Mouse (Mus musculus): ENCODE results near the gene Cluh. TPM values are rescaled to one million over a fixed set of nuclear protein-coding genes. Genes with fewer than 3 reads are reported as not detected.

Cluh gene
- 27.5 and 33.1 TPM in 2 replicates for polyA plus RNA-seq (2014; fragmentation: Nextera tagmentation; extraction: Ambion mirVana)

DNA sequence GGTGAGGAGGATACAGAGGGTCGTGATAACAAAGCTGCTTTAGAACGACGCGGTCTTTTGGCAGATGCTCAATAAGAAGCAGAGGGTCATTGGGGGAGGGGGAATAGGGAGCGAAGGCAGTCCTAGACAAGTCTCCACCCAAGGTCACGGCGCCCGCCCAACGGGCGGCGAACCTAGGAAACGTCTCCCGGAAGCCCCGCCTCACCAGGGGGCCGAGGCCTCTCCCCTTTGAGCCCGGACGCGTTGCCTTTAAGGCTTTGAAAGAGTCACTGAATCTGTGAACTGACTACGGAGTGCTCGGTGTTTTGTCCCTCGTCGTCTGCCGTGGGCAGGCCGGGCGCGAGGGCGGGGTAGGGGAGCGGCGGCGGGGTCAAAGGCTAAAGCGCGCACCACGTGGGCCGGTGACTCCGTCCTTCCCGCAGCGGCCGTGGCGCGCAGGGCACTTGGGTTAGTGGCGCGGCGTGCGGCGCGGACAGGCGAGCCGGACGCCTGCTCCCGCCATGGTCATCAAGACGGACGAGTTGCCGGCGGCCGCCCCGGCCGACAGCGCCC lies at the start of gene Cluh:
Gene Cluh, plus strand, starts transcription at position 401 of the 552 bp plus-strand sequence.
- Histone ChIP-seq H3K4me3 (ENCODE audit: low read depth, low read length) (peak within 1 kb of the TSS; percentile 81), H3K9me3 (replicated peaks; ENCODE audit: control insufficient read depth, low read length) (no peaks in the 10 kb centered on the region), H3K36me3 (ENCODE audit: control insufficient read depth, insufficient read depth, low read length) (no peaks in the 10 kb centered on the region), H3K27ac (ENCODE audit: low read depth, low read length) (peak within 1 kb of the TSS; percentile 87), H3K9ac (ENCODE audit: low read depth, low read length) (peak within 1 kb of the TSS; percentile 91), H3K4me1 (ENCODE audit: control insufficient read depth, insufficient read depth, low read length) (peaks cover 45% of the 10 kb centered on the region), H3K27me3 (ENCODE audit: control insufficient read depth, insufficient read depth, low read length) (no peaks in the 10 kb centered on the region), H3K4me2 (peak within 1 kb of the TSS; percentile 85)
- under 1% methylated on average over 57 of the region's 58 CpGs for WGBS (ENCODE audit: insufficient replicate concordance)
- peak; percentile 91 for ATAC-seq (replicated peaks; ENCODE audit: insufficient number of reproducible peaks, low FRiP score, low TSS enrichment)

DNA sequence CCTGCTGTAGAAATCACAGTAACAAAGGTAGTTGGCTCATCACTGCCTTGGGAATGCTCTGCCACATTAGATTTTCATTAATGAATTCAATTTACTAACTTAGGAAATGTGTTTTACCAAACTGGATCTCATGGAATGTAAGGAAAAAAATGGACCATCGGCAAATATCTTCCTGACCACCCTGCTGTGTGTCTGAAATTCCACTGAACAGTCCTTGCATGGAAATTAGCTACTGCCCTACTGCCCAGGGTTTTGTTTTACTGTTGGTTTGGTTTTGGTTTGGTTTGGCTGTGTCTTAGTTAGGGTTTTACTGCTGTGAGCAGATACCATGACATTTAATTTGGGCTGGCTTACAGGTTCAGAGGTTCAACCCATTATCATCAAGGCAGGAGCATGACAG lies 47.0 kb upstream of the Cluh start:
- 72% methylated on average over 1 of the region's 1 CpGs for WGBS (ENCODE audit: insufficient replicate concordance)
- H3K27me3 ChIP-seq (ENCODE audit: control insufficient read depth, insufficient read depth, low read length): no peaks in the 10 kb centered on the region

DNA sequence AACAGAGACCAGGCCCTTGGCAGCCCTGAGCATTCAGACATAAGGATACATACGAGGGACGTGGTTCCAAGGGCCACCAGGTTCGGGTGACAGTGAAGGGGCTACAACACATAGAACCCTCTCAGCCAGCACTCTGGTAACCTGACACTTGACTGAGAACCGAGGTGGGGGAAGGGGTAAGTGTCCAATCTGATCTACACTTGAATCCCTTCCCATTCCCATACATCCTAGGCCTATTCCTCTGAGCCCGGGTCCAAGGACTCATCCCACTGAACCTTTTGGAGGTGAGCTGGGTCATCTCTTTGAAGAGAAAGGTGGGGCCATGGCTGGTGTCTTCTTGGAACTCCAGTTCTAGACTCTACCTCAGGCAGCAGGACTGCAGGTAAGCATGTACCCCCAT lies 39.2 kb upstream of the Cluh start:
- Histone ChIP-seq H3K27me3 (ENCODE audit: control insufficient read depth, insufficient read depth, low read length) (peaks cover 30% of the 10 kb centered on the region), H3K9ac (ENCODE audit: low read depth, low read length) (no peak overlapping the region), H3K27ac (ENCODE audit: low read depth, low read length) (no peak overlapping the region), H3K4me1 (ENCODE audit: control insufficient read depth, insufficient read depth, low read length) (peaks cover 13% of the 10 kb centered on the region; the same call in 1 of the 2 replicates), H3K4me2 (peak overlapping the region; percentile 87), H3K9me3 (replicated peaks; ENCODE audit: control insufficient read depth, low read length) (no peaks in the 10 kb centered on the region), H3K4me3 (ENCODE audit: low read depth, low read length) (peak overlapping the region; percentile 51), H3K36me3 (ENCODE audit: control insufficient read depth, insufficient read depth, low read length) (no peaks in the 10 kb centered on the region)
- no peak for ATAC-seq (replicated peaks; ENCODE audit: insufficient number of reproducible peaks, low FRiP score, low TSS enrichment)
- WGBS (ENCODE audit: insufficient replicate concordance): 22% methylated on average over 5 of the region's 5 CpGs

More for the DNA sequence above, 47.0 kb upstream of the Cluh start:
- ATAC-seq (replicated peaks; ENCODE audit: insufficient number of reproducible peaks, low FRiP score, low TSS enrichment): no peak
- no peaks in the 10 kb centered on the region for H3K4me1 ChIP-seq (ENCODE audit: control insufficient read depth, insufficient read depth, low read length)
- H3K36me3 ChIP-seq (ENCODE audit: control insufficient read depth, insufficient read depth, low read length): no peaks in the 10 kb centered on the region
- no peak overlapping the region for H3K27ac ChIP-seq (ENCODE audit: low read depth, low read length)
- H3K4me3 ChIP-seq (ENCODE audit: low read depth, low read length): no peak overlapping the region
- no peak overlapping the region for H3K4me2 ChIP-seq
- no peaks in the 10 kb centered on the region for H3K9me3 ChIP-seq (replicated peaks; ENCODE audit: control insufficient read depth, low read length)
- H3K9ac ChIP-seq (ENCODE audit: low read depth, low read length): no peak overlapping the region

GRCm38 (mm10) chr11:74610545-74611176 lies 38.6 kb upstream of the Cluh start, which contains the start of gene Rap1gap2:
Gene Rap1gap2, minus strand, starts transcription at chr11:74610915.
- no peaks in the 10 kb centered on the region for H3K36me3 ChIP-seq (ENCODE audit: control insufficient read depth, insufficient read depth, low read length)
- ATAC-seq (replicated peaks; ENCODE audit: insufficient number of reproducible peaks, low FRiP score, low TSS enrichment): no peak; the same call in 1 of the 2 replicates
- peak within 1 kb of the TSS; percentile 51 for H3K4me3 ChIP-seq (ENCODE audit: low read depth, low read length)
- H3K4me1 ChIP-seq (ENCODE audit: control insufficient read depth, insufficient read depth, low read length): peaks cover 13% of the 10 kb centered on the region; the same call in 1 of the 2 replicates
- H3K9ac ChIP-seq (ENCODE audit: low read depth, low read length): no peak within 1 kb of the TSS
- no peak within 1 kb of the TSS for H3K27ac ChIP-seq (ENCODE audit: low read depth, low read length)
- no peaks in the 10 kb centered on the region for H3K9me3 ChIP-seq (replicated peaks; ENCODE audit: control insufficient read depth, low read length)
- H3K27me3 ChIP-seq (ENCODE audit: control insufficient read depth, insufficient read depth, low read length): peaks cover 33% of the 10 kb centered on the region
- H3K4me2 ChIP-seq: peak within 1 kb of the TSS; percentile 87
- WGBS (ENCODE audit: insufficient replicate concordance): 2% methylated on average over 49 of the region's 50 CpGs

GRCm38 (mm10) chr11:74611437-74611836 lies 37.9 kb upstream of the Cluh start:
- ATAC-seq (replicated peaks; ENCODE audit: insufficient number of reproducible peaks, low FRiP score, low TSS enrichment): no peak
- H3K4me2 ChIP-seq: peak overlapping the region; percentile 87
- H3K4me1 ChIP-seq (ENCODE audit: control insufficient read depth, insufficient read depth, low read length): peaks cover 13% of the 10 kb centered on the region; the same call in 1 of the 2 replicates
- H3K9ac ChIP-seq (ENCODE audit: low read depth, low read length): no peak overlapping the region
- WGBS (ENCODE audit: insufficient replicate concordance): 10% methylated on average over 7 of the region's 7 CpGs
- H3K36me3 ChIP-seq (ENCODE audit: control insufficient read depth, insufficient read depth, low read length): no peaks in the 10 kb centered on the region
- H3K9me3 ChIP-seq (replicated peaks; ENCODE audit: control insufficient read depth, low read length): no peaks in the 10 kb centered on the region
- peak overlapping the region; percentile 51; the same call in 1 of the 2 replicates for H3K4me3 ChIP-seq (ENCODE audit: low read depth, low read length)
- H3K27ac ChIP-seq (ENCODE audit: low read depth, low read length): no peak overlapping the region
- peaks cover 33% of the 10 kb centered on the region for H3K27me3 ChIP-seq (ENCODE audit: control insufficient read depth, insufficient read depth, low read length)

- no peak for ATAC-seq (replicated peaks; ENCODE audit: insufficient number of reproducible peaks, low FRiP score, low TSS enrichment)
- H3K27ac ChIP-seq (ENCODE audit: low read depth, low read length): no peak overlapping the region
- H3K36me3 ChIP-seq (ENCODE audit: control insufficient read depth, insufficient read depth, low read length): no peaks in the 10 kb centered on the region
- peaks cover 33% of the 10 kb centered on the region for H3K27me3 ChIP-seq (ENCODE audit: control insufficient read depth, insufficient read depth, low read length)
- no peak overlapping the region for H3K9ac ChIP-seq (ENCODE audit: low read depth, low read length)
- peaks cover 13% of the 10 kb centered on the region; the same call in 1 of the 2 replicates for H3K4me1 ChIP-seq (ENCODE audit: control insufficient read depth, insufficient read depth, low read length)
- 60% methylated on average over 4 of the region's 4 CpGs for WGBS (ENCODE audit: insufficient replicate concordance)
- no peak overlapping the region for H3K4me3 ChIP-seq (ENCODE audit: low read depth, low read length)
- no peaks in the 10 kb centered on the region for H3K9me3 ChIP-seq (replicated peaks; ENCODE audit: control insufficient read depth, low read length)
- H3K4me2 ChIP-seq: no peak overlapping the region
These were observed 35.9 kb upstream of the Cluh start for GRCm38 (mm10) chr11:74613428-74613827.

DNA sequence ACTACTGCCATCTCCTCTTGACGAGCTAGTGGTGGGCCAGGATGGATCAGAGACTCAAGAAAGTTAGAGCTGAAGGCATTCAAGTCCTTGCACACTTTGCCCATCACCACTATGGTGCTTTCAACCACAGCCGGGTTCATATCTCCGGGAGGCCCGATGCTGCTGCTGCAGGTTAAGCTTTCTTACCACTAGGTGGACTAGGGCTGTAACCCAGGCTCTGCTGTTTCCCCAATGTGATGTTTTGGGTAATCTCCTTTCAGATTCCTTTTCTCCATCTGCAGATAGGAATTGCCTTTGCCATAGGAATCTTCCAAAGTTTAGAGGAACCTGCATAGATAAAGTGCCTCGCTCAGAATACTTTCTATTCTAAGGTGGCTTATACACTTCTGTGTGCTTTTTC lies 33.7 kb upstream of the Cluh start:
- ATAC-seq (replicated peaks; ENCODE audit: insufficient number of reproducible peaks, low FRiP score, low TSS enrichment): no peak
- no peaks in the 10 kb centered on the region for H3K9me3 ChIP-seq (replicated peaks; ENCODE audit: control insufficient read depth, low read length)
- 47% methylated on average over 5 of the region's 5 CpGs for WGBS (ENCODE audit: insufficient replicate concordance)
- peaks cover 38% of the 10 kb centered on the region for H3K27me3 ChIP-seq (ENCODE audit: control insufficient read depth, insufficient read depth, low read length)
- no peak overlapping the region for H3K4me2 ChIP-seq
- no peak overlapping the region for H3K27ac ChIP-seq (ENCODE audit: low read depth, low read length)
- H3K4me1 ChIP-seq (ENCODE audit: control insufficient read depth, insufficient read depth, low read length): peaks cover 16% of the 10 kb centered on the region
- no peak overlapping the region for H3K4me3 ChIP-seq (ENCODE audit: low read depth, low read length)
- H3K9ac ChIP-seq (ENCODE audit: low read depth, low read length): no peak overlapping the region
- no peaks in the 10 kb centered on the region for H3K36me3 ChIP-seq (ENCODE audit: control insufficient read depth, insufficient read depth, low read length)

GRCm38 (mm10) chr11:74619201-74619955 lies 29.9 kb upstream of the Cluh start, which contains the start of gene Ccdc92b:
Gene Ccdc92b, plus strand, starts transcription at chr11:74619605.
- Histone ChIP-seq H3K9ac (ENCODE audit: low read depth, low read length) (peak within 1 kb of the TSS; percentile 60), H3K27ac (ENCODE audit: low read depth, low read length) (no peak within 1 kb of the TSS), H3K27me3 (ENCODE audit: control insufficient read depth, insufficient read depth, low read length) (peaks cover 26% of the 10 kb centered on the region), H3K9me3 (replicated peaks; ENCODE audit: control insufficient read depth, low read length) (no peaks in the 10 kb centered on the region), H3K4me3 (ENCODE audit: low read depth, low read length) (peak within 1 kb of the TSS; percentile 49), H3K4me2 (peak within 1 kb of the TSS; percentile 65), H3K36me3 (ENCODE audit: control insufficient read depth, insufficient read depth, low read length) (no peaks in the 10 kb centered on the region), H3K4me1 (ENCODE audit: control insufficient read depth, insufficient read depth, low read length) (peaks cover 6% of the 10 kb centered on the region)
- WGBS (ENCODE audit: insufficient replicate concordance): 2% methylated on average over 48 of the region's 63 CpGs
- ATAC-seq (replicated peaks; ENCODE audit: insufficient number of reproducible peaks, low FRiP score, low TSS enrichment): peak; percentile 79

Measured in heart, embryonic 11.5 days (tissue).